Mouse (Mus musculus): Measurements from ENCODE around the gene Myof.

GRCm38 (mm10) chr19:37881431-37882081, 161.8 kb downstream of the Myof start:
- no peak for TF ChIP-seq CHD2 (IDR thresholded peaks at IDR 0.05; ENCODE audit: low read depth, low read length)
- TF ChIP-seq MAFK (IDR thresholded peaks at IDR 0.05; ENCODE audit: insufficient read depth, low read depth, low read length): no peak
